Mouse (Mus musculus) hindbrain, embryonic 16.5 days (tissue): Measurements from ENCODE around the gene Elf1. TPM values are rescaled to one million over a fixed set of nuclear protein-coding genes. Genes with fewer than 3 reads are reported as not detected.

Experiments used
- ATAC-seq: fragments of 200-750 bp; cut with Nextera tagmentation; 2 replicates; pipeline ENCODE4 v1.8.0; 2017; ENCODE audit warnings: moderate TSS enrichment, moderate library complexity
- H3K27ac ChIP-seq: fragments of 300-500 bp; sonication (generic); 2 replicates; pipeline ENCODE4 v1.5.1; 2014; ENCODE audit warnings: low read depth, mild to moderate bottlenecking, control low read depth, low read length, moderate library complexity
- H3K27me3 ChIP-seq: fragments of 300-500 bp; sonication (generic); replicated peaks from 2 replicates; pipeline ENCODE4 v1.6.1; 2014; ENCODE audit warnings: low read length; ENCODE audit not compliant: control insufficient read depth, insufficient read depth
- H3K36me3 ChIP-seq: fragments of 300-500 bp; sonication (generic); 2 replicates; pipeline ENCODE4 v1.6.1; 2014; ENCODE audit warnings: mild to moderate bottlenecking, low read length, moderate library complexity, mixed read lengths; ENCODE audit not compliant: control insufficient read depth, insufficient read depth
- H3K4me1 ChIP-seq: fragments of 300-500 bp; sonication (generic); 2 replicates; pipeline ENCODE4 v1.6.1; 2014; ENCODE audit warnings: low read depth, low read length; ENCODE audit not compliant: control insufficient read depth, insufficient read depth
- H3K4me2 ChIP-seq: fragments of 300-500 bp; sonication (generic); 2 replicates; pipeline ENCODE4 v1.6.1; 2014; ENCODE audit warnings: mild to moderate bottlenecking, low read length, control low read depth, moderate library complexity
- H3K4me3 ChIP-seq: fragments of 300-500 bp; sonication (generic); 2 replicates; pipeline ENCODE4 v1.5.1; 2014; ENCODE audit warnings: mild to moderate bottlenecking, low read length, control low read depth, moderate library complexity
- H3K9ac ChIP-seq: fragments of 300-500 bp; sonication (generic); 2 replicates; pipeline ENCODE4 v1.6.1; 2014; ENCODE audit warnings: low read depth, mild to moderate bottlenecking, control low read depth, low read length, moderate library complexity
- H3K9me3 ChIP-seq: fragments of 300-500 bp; sonication (generic); 2 replicates; pipeline ENCODE4 v1.6.1; 2014; ENCODE audit warnings: mild to moderate bottlenecking, low read length, moderate library complexity; ENCODE audit not compliant: control insufficient read depth
- WGBS: fragments of 180-500 bp; shearing (Covaris S2); extraction: QIAGEN DNeasy Blood & Tissue Kit; methylation state at CpG from one replicate; pipeline ENCODE4 v1.1.7; 2014; 5-methylcytosine and 5-hydroxymethylcytosine counted together
- microRNA-seq: library from miRNA; unstranded; fragments of <30 nt; microRNA quantifications from one replicate; pipeline ENCODE4, GENCODE M21; 2017
- polyA plus RNA-seq: library from polyadenylated mRNA; unstranded; fragments of >200 nt; fragmentation: Nextera tagmentation; extraction: Ambion mirVana; gene quantifications from 2 replicates; pipeline ENCODE4 v1.2.1, GENCODE M21; 2015

The Elf1 gene
- polyA plus RNA-seq, 1 experiment from 2014 or later = 1.7 TPM

- WGBS = 77% methylated on average over 8 of the region's 8 CpGs
- H3K27ac ChIP-seq = no peak overlapping the region
- no peaks in the 10 kb centered on the region for H3K9me3 ChIP-seq
- peak; percentile 72 for ATAC-seq
- no peaks in the 10 kb centered on the region for H3K27me3 ChIP-seq
- H3K36me3 ChIP-seq = peaks cover 11% of the 10 kb centered on the region
- no peak overlapping the region for H3K4me2 ChIP-seq
- no peak overlapping the region for H3K9ac ChIP-seq
- no peaks in the 10 kb centered on the region for H3K4me1 ChIP-seq
- no peak overlapping the region for H3K4me3 ChIP-seq
Measured at GRCm38 (mm10) chr14:79617121-79617828, 136.3 kb downstream of the Elf1 start.

GRCm38 (mm10) chr14:79619802-79620201 lies 138.8 kb downstream of the Elf1 start:
- no peaks in the 10 kb centered on the region for H3K4me1 ChIP-seq
- 92% methylated on average over 7 of the region's 7 CpGs for WGBS

GRCm38 (mm10) chr14:79621143-79621542 lies 140.1 kb downstream of the Elf1 start:
- no peak for ATAC-seq
- H3K9ac ChIP-seq = no peak overlapping the region
- H3K4me2 ChIP-seq = no peak overlapping the region
- no peaks in the 10 kb centered on the region for H3K9me3 ChIP-seq
- H3K4me3 ChIP-seq = no peak overlapping the region
- H3K27ac ChIP-seq = no peak overlapping the region
- WGBS = 78% methylated on average over 3 of the region's 3 CpGs
- peaks cover 30% of the 10 kb centered on the region for H3K36me3 ChIP-seq
- no peaks in the 10 kb centered on the region for H3K27me3 ChIP-seq
- H3K4me1 ChIP-seq = no peaks in the 10 kb centered on the region

More at GRCm38 (mm10) chr14:79619802-79620201, 138.8 kb downstream of the Elf1 start:
- H3K4me2 ChIP-seq = no peak overlapping the region
- ATAC-seq = no peak
- no peak overlapping the region for H3K27ac ChIP-seq
- peaks cover 19% of the 10 kb centered on the region for H3K36me3 ChIP-seq
- H3K27me3 ChIP-seq = no peaks in the 10 kb centered on the region
- no peak overlapping the region for H3K4me3 ChIP-seq
- no peaks in the 10 kb centered on the region for H3K9me3 ChIP-seq
- no peak overlapping the region for H3K9ac ChIP-seq

Small RNA genes lying within 50 kb of the gene (microRNA-seq; reads per million reads assigned to microRNA genes)
- gene Gm27857 = not detected

Other genes with a start within 250 kb of the Elf1 start
- gene Zfp957, start 233.8 kb upstream of the Elf1 start, polyA plus RNA-seq = not detected in 2 replicates
- gene Rgcc, start 179.5 kb upstream of the Elf1 start, polyA plus RNA-seq = 49.0 and 59.3 TPM in 2 replicates
- 15.6 and 17.3 TPM in 2 replicates for gene Naa16, start 90.4 kb upstream of the Elf1 start, polyA plus RNA-seq
- gene Mtrf1, start 83.4 kb upstream of the Elf1 start, polyA plus RNA-seq = 11.7 and 12.6 TPM in 2 replicates
- gene Kbtbd7, start 54.7 kb upstream of the Elf1 start, polyA plus RNA-seq = 16.2 and 20.1 TPM in 2 replicates
- gene Kbtbd6, start 29.4 kb upstream of the Elf1 start, polyA plus RNA-seq = 1.6 and 2.0 TPM in 2 replicates
- gene Wbp4, start 326 bp downstream of the Elf1 start, polyA plus RNA-seq = 38.7 and 38.9 TPM in 2 replicates
- gene Sugt1, start 106.5 kb downstream of the Elf1 start, polyA plus RNA-seq = 91.2 and 98.6 TPM in 2 replicates
- gene Cnmd, start 181.0 kb downstream of the Elf1 start, polyA plus RNA-seq = 2.8 and 6.9 TPM in 2 replicates